Mouse (Mus musculus) T-helper 2 cell (primary cell): Measurements from ENCODE around the gene Kcnh4.

ENCODE experiments used
- in situ Hi-C: fragments of 300-600 bp; cut with MboI, MseI; formaldehyde crosslinking; loops from one replicate; pipeline ENCODE4 v1.15.1; 2025; ENCODE audit warnings: high pct_unique_total_duplicates

The Kcnh4 gene

DNA sequence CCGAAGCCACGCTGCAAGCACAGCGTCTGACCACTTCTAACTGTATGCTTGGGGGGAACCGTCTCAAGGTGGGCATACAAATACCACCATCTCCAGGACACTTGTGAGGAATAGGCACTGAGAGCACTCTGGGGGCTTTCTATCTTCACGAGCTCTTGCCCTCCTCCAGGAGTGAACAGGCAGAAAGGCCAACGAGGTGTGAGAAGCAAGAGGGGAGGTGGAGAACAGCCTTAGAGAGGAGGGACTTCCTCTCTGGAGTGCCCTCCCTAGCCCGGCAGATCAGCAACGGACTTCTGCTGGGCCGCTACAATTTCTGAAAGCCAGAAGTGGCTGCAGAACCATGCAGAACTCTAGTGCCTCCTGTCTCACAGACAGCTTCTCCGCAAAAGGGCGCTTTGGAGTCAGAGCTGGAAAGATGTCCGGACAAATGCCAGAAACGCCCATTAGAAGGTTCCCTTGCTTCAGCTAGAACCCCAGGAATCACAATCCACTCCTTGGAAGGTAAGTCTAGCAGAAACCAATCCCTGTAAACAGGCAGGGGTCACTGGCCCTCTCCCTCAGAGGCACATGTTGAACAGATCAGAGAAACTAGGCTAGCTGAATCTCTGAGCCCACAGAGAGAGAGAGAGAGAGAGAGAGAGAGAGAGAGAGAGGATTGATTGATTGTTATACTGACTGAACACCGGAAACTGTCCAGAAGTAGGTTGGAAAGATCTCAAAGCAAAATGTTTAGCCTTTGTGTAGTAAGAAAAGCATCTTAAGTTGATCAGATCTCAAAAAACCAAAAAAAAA is 23.6 kb downstream of the Kcnh4 start:
- in situ Hi-C loops = no loop called here

GRCm38 (mm10) chr11:100735134-100735865 is 24.4 kb downstream of the Kcnh4 start:
- in situ Hi-C loops = no loop called here

DNA sequence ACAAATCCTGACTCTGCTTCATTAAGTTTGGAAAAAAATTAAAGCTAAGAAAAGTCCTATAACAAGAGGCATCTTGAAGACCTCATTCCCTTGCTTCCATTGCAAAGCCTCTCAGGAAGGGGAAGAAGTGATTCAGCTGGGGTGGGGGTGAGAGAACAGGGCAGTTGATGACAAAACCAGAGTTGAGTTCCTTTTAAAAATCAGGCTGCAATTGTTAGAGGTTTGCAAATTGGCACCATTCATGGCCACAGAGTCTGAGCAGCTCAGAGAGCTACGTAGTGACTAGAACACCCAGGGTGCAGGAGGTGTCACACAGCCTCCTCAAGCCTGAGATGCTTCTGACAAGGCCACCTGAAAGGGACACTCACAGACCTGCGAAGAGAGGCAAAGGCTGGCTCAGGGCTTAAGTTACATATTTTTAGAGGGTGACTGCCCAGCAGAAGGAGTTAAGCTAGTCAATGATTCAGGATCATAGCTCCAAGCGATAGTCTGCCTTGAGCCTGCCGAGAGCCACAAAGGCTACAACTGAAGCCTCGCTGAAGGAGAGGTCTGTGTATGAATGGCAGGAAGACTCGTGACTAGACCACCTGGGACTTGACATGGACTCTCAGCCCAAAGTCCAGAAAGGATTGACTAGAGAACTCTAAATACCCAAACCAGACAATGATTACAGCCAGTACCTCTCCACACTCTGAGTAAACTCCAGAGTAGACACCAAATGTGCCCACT is 29.1 kb downstream of the Kcnh4 start:
- in situ Hi-C loops = no loop called here

DNA sequence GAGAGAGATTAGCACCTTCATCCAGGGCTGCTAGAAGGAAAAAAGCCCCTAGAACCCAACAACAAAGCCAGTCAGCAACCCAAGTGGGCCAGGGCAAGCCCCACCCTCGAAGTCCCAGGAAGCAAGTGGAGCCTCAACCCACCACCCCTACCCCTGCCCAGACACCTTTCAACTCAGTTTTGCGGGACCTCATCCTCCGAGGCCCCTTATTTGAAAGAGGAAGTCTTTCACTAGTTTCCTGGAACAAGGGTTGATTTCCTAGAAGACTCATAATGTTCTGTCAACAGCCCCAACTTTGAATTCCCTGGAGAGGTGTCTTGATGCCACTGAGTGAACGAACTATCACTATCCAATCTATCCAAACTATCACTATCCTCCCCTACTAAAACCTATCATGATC is 29.8 kb downstream of the Kcnh4 start:
- in situ Hi-C loops = no loop called here

GRCm38 (mm10) chr11:100728601-100729000 is 31.1 kb downstream of the Kcnh4 start:
- in situ Hi-C loops = no loop called here

- in situ Hi-C loops = no loop called here
Observed at GRCm38 (mm10) chr11:100727201-100727600, 32.5 kb downstream of the Kcnh4 start.

GRCm38 (mm10) chr11:100724919-100725512 is 34.7 kb downstream of the Kcnh4 start:
- in situ Hi-C loops = no loop called here

DNA sequence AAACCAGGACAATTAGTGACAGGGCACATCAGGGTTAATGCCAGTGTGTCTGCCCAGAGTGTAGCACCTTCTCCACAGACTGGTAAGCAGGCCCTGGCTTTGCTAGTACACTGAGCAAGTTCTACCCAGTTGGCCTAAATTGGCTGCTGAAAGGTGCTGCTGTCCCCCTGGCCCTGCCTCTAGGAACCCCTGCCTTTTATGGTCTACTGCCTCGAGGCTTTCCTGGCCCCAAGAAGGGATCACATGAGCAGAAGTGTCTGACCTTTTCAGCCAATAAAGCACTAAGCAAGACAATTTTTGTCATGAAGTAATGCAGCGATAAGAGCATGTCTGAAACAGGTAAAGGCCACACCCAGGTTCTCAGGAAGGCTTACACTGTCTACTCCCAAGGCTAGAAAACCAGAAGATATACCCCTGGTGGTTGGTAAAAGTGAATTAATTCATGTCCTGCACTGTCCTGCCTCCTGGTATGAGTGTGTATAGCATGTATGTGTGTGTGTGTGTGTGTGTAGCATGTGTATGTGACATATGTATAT is 37.2 kb downstream of the Kcnh4 start:
- in situ Hi-C loops = no loop called here

GRCm38 (mm10) chr11:100721776-100722492 is 37.8 kb downstream of the Kcnh4 start:
- in situ Hi-C loops = no loop called here

DNA sequence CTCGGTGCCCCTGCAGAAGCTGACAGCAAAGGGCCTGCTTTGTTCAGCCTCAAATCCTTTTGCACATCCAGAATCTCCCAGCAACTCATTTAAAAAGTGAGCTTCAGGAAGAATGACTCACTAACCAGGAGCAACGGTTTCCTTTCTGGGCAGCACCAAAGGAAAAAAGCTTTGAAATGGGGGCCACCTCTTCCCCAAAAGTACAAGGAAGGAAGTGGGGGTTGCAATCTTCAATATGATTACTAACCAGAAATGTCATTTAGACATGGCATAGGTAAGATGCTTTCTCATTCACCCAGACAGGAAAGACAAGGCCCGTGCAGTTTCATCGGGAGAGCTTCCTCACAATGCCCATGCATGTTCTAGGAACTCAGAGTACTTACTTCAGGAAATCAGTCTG is 38.5 kb downstream of the Kcnh4 start:
- in situ Hi-C loops = no loop called here

DNA sequence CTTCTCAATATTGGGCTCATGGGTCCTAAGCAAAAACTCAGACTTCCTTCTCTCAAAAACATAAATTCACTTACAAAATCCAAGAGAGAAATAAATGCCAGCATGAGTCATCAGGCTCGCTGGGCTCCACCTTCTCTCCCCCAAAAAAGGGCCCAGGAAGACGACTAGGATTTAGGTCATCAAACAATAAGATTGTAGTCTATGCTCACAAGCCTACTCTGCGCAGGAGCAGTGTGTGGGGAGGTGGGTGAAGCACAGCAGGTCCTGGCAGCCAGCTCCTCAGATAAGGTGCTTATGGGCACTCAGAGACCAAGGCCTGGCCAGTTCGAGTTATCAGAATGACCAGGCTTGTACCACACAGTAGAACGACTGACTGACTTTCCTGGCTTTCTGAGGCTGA is 39.4 kb downstream of the Kcnh4 start:
- in situ Hi-C loops = no loop called here

- in situ Hi-C loops = no loop called here
Observed at GRCm38 (mm10) chr11:100719893-100720292, 39.8 kb downstream of the Kcnh4 start.

- in situ Hi-C loops = no loop called here
Observed at GRCm38 (mm10) chr11:100719312-100719711, 40.4 kb downstream of the Kcnh4 start.

DNA sequence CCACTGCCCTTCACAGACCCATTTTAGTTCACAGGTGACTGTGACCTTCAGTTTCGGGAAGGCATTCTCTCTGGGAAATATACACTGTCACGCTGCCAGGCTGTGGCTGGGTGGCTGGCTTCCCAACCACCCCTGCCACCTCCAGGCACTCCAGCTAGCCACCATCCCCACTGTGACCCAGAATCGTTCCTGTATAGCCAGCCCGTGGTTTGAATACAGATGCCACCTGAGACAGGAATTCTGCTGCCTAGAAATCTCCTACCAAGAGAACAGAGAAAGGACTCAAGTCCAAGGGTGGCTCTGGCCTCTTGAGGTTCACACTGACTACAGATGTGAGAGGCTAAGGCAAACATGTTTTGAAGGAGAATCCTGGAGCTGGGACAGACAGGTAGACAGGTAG is 40.9 kb downstream of the Kcnh4 start:
- in situ Hi-C loops = no loop called here

DNA sequence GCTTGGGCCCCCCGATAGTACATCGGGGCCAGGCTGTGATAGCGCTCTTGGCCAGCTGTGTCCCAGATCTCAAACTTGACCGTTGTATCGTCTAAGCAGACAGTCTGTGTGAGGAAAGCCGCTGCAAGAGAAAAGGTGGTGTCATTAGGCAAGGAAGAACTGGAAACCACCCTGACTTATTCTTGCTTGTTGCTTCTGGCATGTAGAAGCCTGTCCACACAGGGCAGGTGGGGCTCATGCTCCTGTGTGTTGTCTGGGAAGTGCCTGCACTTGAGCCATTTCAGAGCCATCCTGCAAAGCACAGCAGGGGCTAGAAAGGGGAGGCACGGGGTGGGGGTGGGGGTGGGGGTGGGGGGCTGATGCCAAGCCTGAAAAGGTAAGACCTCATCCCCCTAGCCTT is 41.3 kb downstream of the Kcnh4 start:
- in situ Hi-C loops = no loop called here

DNA sequence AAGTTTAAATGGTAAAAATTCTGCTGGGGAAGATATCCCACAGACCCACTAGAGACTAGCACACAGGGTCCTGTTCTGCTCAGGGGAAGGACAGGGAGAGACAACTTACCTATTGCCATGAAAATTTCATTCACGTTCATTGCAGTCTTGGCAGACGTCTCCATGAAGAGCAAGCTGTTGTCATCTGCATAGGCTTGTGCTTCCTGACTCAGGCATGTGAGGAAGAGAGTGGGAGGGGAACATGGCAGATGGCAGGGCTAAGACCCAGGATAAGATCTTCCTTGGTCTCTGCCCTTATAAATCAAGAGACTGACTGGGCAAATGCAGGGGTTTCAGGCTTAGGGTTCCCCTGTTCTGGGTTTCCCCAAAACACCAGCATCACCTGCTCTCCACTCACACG is 43.1 kb downstream of the Kcnh4 start:
- in situ Hi-C loops = no loop called here

DNA sequence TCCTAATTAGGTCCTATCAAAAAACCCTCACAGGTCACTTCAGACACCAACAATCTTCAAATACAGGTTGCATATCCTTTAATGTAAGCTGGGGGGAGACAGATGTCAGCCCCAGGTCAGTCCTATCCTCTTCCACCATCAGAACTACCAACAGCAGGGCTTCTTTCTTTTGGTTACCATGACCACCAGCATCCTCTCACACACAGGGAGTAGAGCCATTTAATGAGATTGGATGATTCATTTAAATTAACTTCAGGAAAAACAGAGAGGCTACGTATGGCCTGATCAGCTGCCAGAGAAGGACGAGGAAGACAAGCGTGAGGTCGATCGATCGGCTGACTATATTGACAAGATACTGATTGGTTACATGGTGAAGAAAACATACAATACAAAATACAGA is 44.8 kb downstream of the Kcnh4 start:
- in situ Hi-C loops = no loop called here

DNA sequence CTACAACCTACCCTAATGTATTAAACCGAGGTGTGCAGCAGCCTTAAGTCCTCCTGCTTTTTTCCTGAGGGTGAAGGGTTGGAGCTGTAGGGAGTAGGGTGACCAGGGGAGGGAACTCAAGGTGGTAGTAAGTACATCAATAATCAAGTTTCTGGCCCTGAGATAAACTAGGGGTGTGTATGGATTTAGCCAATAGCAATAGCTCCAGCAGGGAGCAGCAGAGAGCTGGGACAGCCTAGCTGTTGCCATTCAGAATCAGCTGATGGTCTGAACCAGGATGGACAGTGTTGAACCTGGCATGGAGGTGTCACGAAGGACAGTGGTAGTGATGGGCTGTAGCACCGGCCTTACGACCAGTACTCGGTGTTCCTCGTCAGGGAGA is 45.2 kb downstream of the Kcnh4 start:
- in situ Hi-C loops = no loop called here

GRCm38 (mm10) chr11:100713735-100714533 is 45.8 kb downstream of the Kcnh4 start, which contains the start of gene Hspb9:
TSS of gene Hspb9 (plus strand) at chr11:100713850.
- in situ Hi-C loops = no loop called here

GRCm38 (mm10) chr11:100713174-100713573 is 46.6 kb downstream of the Kcnh4 start:
- in situ Hi-C loops = no loop called here
